21 mouse cellular contexts compared by ENCODE assay signal in the genomic region with DNA sequence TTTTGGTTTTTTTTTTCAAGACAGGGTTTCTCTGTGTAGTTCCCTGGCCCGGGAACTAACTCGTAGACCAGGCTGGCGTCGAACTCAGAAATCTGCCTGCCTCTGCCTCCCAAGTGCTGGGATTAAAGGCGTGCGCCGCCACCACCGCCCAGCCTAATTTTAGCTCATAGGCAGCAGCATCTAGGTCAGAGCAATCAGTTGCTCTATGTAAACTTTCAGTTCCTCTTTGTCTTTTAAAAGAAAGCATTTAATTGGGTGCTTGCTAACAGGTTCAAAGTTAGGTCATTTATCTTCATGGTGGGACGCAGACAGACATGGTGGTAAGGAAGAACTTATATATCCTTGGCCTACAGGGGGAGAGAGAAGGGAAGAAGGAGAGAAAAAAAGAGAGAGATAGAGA. TPM values are rescaled to one million over a fixed set of nuclear protein-coding genes. Genes with fewer than 3 reads are reported as not detected.
"Had no signal": no experiment of that assay in that cellular context is flagged by ENCODE, and none has a peak within 500 bp of the region (broad histone marks: within the 10 kb centered on the region; RNA-seq: fewer than 3 reads in every experiment).

No protein-coding gene starts in this region.

- H3K4me3 ChIP-seq: intestine, embryonic 15.5 days; left cerebral cortex, adult 2 months; limb, embryonic 10.5 days; liver, embryonic 15.5 days; megakaryocyte, embryonic 14.5 days; midbrain, embryonic 12.5 days; myocyte; neural tube, embryonic 15.5 days; stomach, embryonic 15.5 days had no signal

- ATAC-seq: intestine, embryonic 15.5 days; lung, postnatal 0 days had no signal

- H3K4me2 ChIP-seq: intestine, embryonic 15.5 days; liver, embryonic 11.5 days; liver, embryonic 15.5 days; midbrain, embryonic 12.5 days; neural tube, embryonic 15.5 days; stomach, embryonic 15.5 days had no signal

- DNase-seq: kidney, adult 18-20 months; kidney, postnatal 10 days; lung, adult 2 months; lung, postnatal 36 days; retina, postnatal 1 day; right cerebral cortex, postnatal 14 days; thymus, postnatal 4 days had no signal

- H3K9ac ChIP-seq: intestine, embryonic 15.5 days; liver, embryonic 15.5 days; midbrain, embryonic 12.5 days; neural tube, embryonic 15.5 days; stomach, embryonic 15.5 days had no signal

- H3K27me3 ChIP-seq: intestine, embryonic 15.5 days; liver, embryonic 15.5 days; megakaryocyte, embryonic 14.5 days; midbrain, embryonic 12.5 days; neural tube, embryonic 15.5 days; stomach, embryonic 15.5 days had no signal

- H3K9me3 ChIP-seq: intestine, embryonic 15.5 days; limb, embryonic 10.5 days; liver, embryonic 15.5 days; megakaryocyte, embryonic 14.5 days; midbrain, embryonic 12.5 days; neural tube, embryonic 15.5 days; stomach, embryonic 15.5 days had no signal

- H3K4me1 ChIP-seq: limb, embryonic 10.5 days; midbrain, embryonic 12.5 days; neural tube, embryonic 15.5 days had no signal

- H3K36me3 ChIP-seq: intestine, embryonic 15.5 days; liver, embryonic 15.5 days; neural tube, embryonic 15.5 days; stomach, embryonic 15.5 days had no signal

- H3K27ac ChIP-seq: intestine, embryonic 15.5 days; left cerebral cortex, adult 2 months; limb, embryonic 10.5 days; liver, embryonic 15.5 days; midbrain, embryonic 12.5 days; neural tube, embryonic 15.5 days; stomach, embryonic 15.5 days had no signal

RNA-seq across cellular contexts. Expression of gene Hus1b, which starts 1.6 kb away (rescaled TPM):
- polyA plus RNA-seq: intestine, embryonic 15.5 days; limb, embryonic 10.5 days; liver, embryonic 11.5 days; liver, embryonic 15.5 days; lung, postnatal 0 days; midbrain, postnatal 0 days; myocyte; neural tube, embryonic 11.5 days; neural tube, embryonic 15.5 days had no signal

RNA-seq across cellular contexts. Expression of gene Gm5447, which starts 24.8 kb away (rescaled TPM):
- total RNA-seq: midbrain, postnatal 0 days had no signal
- polyA plus RNA-seq: large intestine, adult 2 months; limb, embryonic 10.5 days; liver, embryonic 11.5 days; lung, adult 2 months; midbrain, postnatal 0 days; myocyte; neural tube, embryonic 11.5 days; neural tube, embryonic 15.5 days had no signal
